Mouse (Mus musculus): Measurements from ENCODE around the gene Ugt1a2.

- TF ChIP-seq CTCF (IDR thresholded peaks at IDR 0.05; ENCODE audit: low read depth, low read length) (no peak), TAL1 (conservative IDR thresholded peaks at IDR 0.05; ENCODE audit: low read depth, low read length) (no peak), POLR2AphosphoS5 (IDR thresholded peaks at IDR 0.05; ENCODE audit: insufficient replicate concordance, low read depth, low read length) (no peak)
These were observed 405 bp upstream of the Ugt1a2 start for GRCm38 (mm10) chr1:88199996-88200395.

Data from G1E (cell line).